Mouse (Mus musculus): ENCODE measurements around the gene Ranbp17. TPM values are rescaled to one million over a fixed set of nuclear protein-coding genes. Genes with fewer than 3 reads are reported as not detected.

Gene Ranbp17
- total and polyA plus RNA-seq, 3 experiments, result 0.09 TPM; not detected in 2

GRCm38 (mm10) chr11:33202972-33203371 lies 310.6 kb downstream of the Ranbp17 start:
- dilution Hi-C loops (cut with MboI; ENCODE audit: extremely low pct_ligation_motif_present, extremely low pct_unique_long_range_greater_than_20kb, low sequenced_read_pairs), result no loop called here
- Histone ChIP-seq H3K4me1 (ENCODE audit: control insufficient read depth in 1 of 2, insufficient read depth in 2 of 2) (no peaks in the 10 kb centered on the region), H3K9me3 (replicated peaks; ENCODE audit: low read length) (peaks cover 54% of the 10 kb centered on the region), H3K27ac (ENCODE audit: insufficient read depth, low read depth) (no peak overlapping the region), H3K9ac (ENCODE audit: insufficient read depth, low read depth) (no peak overlapping the region), H3K4me3 (replicated peaks in 1 of 3; ENCODE audit: low read depth in 2 of 3, low read length in 2 of 3, poor library complexity in 1 of 3) (no peak overlapping the region), H3K4me2 (ENCODE audit: insufficient read depth, low read depth, poor library complexity, severe bottlenecking) (no peak overlapping the region), H3K79me2 (replicated peaks; ENCODE audit: control insufficient read depth, extremely low read depth, insufficient read depth, poor library complexity, severe bottlenecking) (no peaks in the 10 kb centered on the region), H3K27me3 (replicated peaks) (no peaks in the 10 kb centered on the region), H3K36me3 (replicated peaks in 1 of 2; ENCODE audit: control insufficient read depth in 1 of 2, insufficient read depth in 1 of 2, low read length in 1 of 2) (no peaks in the 10 kb centered on the region)
- in situ Hi-C loops (cut with MboI; ENCODE audit: low pct_ligation_motif_present, low pct_unique_long_range_greater_than_20kb, low sequenced_read_pairs), result no loop called here
- TF ChIP-seq HCFC1 (IDR thresholded peaks at IDR 0.05; ENCODE audit: low read depth, low read length) (no peak), JUN (IDR thresholded peaks at IDR 0.05; ENCODE audit: insufficient read depth, low read depth, low read length) (no peak), E2F4 (IDR thresholded peaks at IDR 0.05; ENCODE audit: insufficient replicate concordance, low read depth, low read length) (no peak), USF1 (IDR thresholded peaks at IDR 0.05; ENCODE audit: low read depth, low read length) (no peak), ZC3H11A (IDR thresholded peaks at IDR 0.05; ENCODE audit: low read depth, low read length) (no peak)
- DNase-seq (ENCODE audit: extremely low read depth), result no peak

- H3K4me3 ChIP-seq (replicated peaks in 1 of 3; ENCODE audit: low read depth in 2 of 3, low read length in 2 of 3, poor library complexity in 1 of 3), result no peak overlapping the region
- TF ChIP-seq POLR2AphosphoS2 (IDR thresholded peaks at IDR 0.05; ENCODE audit: low read depth, low read length) (no peak), ZNF384 (IDR thresholded peaks at IDR 0.05; ENCODE audit: low read depth, low read length) (no peak), ELF1 (IDR thresholded peaks at IDR 0.05; ENCODE audit: low read depth, low read length) (no peak), RAD21 (IDR thresholded peaks at IDR 0.05; ENCODE audit: low read depth, low read length) (no peak), ZKSCAN1 (IDR thresholded peaks at IDR 0.05; ENCODE audit: borderline replicate concordance, low read depth, low read length) (no peak), USF2 (conservative IDR thresholded peaks at IDR 0.05; ENCODE audit: low read depth, low read length) (no peak), GABPA (IDR thresholded peaks at IDR 0.05; ENCODE audit: insufficient replicate concordance, low read depth, low read length) (no peak)
- in situ Hi-C loops (cut with MboI; ENCODE audit: low pct_ligation_motif_present, low pct_unique_long_range_greater_than_20kb, low sequenced_read_pairs) (no loop called here), dilution Hi-C loops (cut with MboI; ENCODE audit: extremely low pct_ligation_motif_present, extremely low pct_unique_long_range_greater_than_20kb, low sequenced_read_pairs) (no loop called here)
- no peaks in the 10 kb centered on the region for H3K27me3 ChIP-seq (replicated peaks)
- H3K4me2 ChIP-seq (ENCODE audit: insufficient read depth, low read depth, poor library complexity, severe bottlenecking), result no peak overlapping the region
- no peak overlapping the region for H3K27ac ChIP-seq (ENCODE audit: insufficient read depth, low read depth)
- peaks cover 60% of the 10 kb centered on the region for H3K9me3 ChIP-seq (replicated peaks; ENCODE audit: low read length)
- no peaks in the 10 kb centered on the region for H3K4me1 ChIP-seq (ENCODE audit: control insufficient read depth in 1 of 2, insufficient read depth in 2 of 2)
- no peak overlapping the region for H3K9ac ChIP-seq (ENCODE audit: insufficient read depth, low read depth)
- no peak for DNase-seq (ENCODE audit: extremely low read depth)
- no peaks in the 10 kb centered on the region for H3K36me3 ChIP-seq (replicated peaks in 1 of 2; ENCODE audit: control insufficient read depth in 1 of 2, insufficient read depth in 1 of 2, low read length in 1 of 2)
- H3K79me2 ChIP-seq (replicated peaks; ENCODE audit: control insufficient read depth, extremely low read depth, insufficient read depth, poor library complexity, severe bottlenecking), result no peaks in the 10 kb centered on the region
Observed at GRCm38 (mm10) chr11:33202296-33202695, 311.2 kb downstream of the Ranbp17 start.

- Histone ChIP-seq H3K79me2 (replicated peaks; ENCODE audit: control insufficient read depth, extremely low read depth, insufficient read depth, poor library complexity, severe bottlenecking) (no peaks in the 10 kb centered on the region), H3K9ac (ENCODE audit: insufficient read depth, low read depth) (no peak overlapping the region), H3K4me1 (ENCODE audit: control insufficient read depth in 1 of 2, insufficient read depth in 2 of 2) (no peaks in the 10 kb centered on the region), H3K4me3 (replicated peaks in 1 of 3; ENCODE audit: low read depth in 2 of 3, low read length in 2 of 3, poor library complexity in 1 of 3) (no peak overlapping the region), H3K27ac (ENCODE audit: insufficient read depth, low read depth) (no peak overlapping the region), H3K9me3 (replicated peaks; ENCODE audit: low read length) (peaks cover 66% of the 10 kb centered on the region), H3K36me3 (replicated peaks in 1 of 2; ENCODE audit: control insufficient read depth in 1 of 2, insufficient read depth in 1 of 2, low read length in 1 of 2) (no peaks in the 10 kb centered on the region), H3K4me2 (ENCODE audit: insufficient read depth, low read depth, poor library complexity, severe bottlenecking) (no peak overlapping the region), H3K27me3 (replicated peaks) (no peaks in the 10 kb centered on the region)
- no peak for DNase-seq (ENCODE audit: extremely low read depth)
- TF ChIP-seq RCOR1 (conservative IDR thresholded peaks at IDR 0.05; ENCODE audit: low read depth, low read length), result no peak
- no peak for TF ChIP-seq BHLHE40 (IDR thresholded peaks at IDR 0.05; ENCODE audit: low read depth, low read length)
- dilution Hi-C loops (cut with MboI; ENCODE audit: extremely low pct_ligation_motif_present, extremely low pct_unique_long_range_greater_than_20kb, low sequenced_read_pairs) (no loop called here), in situ Hi-C loops (cut with MboI; ENCODE audit: low pct_ligation_motif_present, low pct_unique_long_range_greater_than_20kb, low sequenced_read_pairs) (no loop called here)
Observed at GRCm38 (mm10) chr11:33201626-33202010, 311.9 kb downstream of the Ranbp17 start.
